Mouse (Mus musculus) liver, embryonic 11.5 days (tissue): Measurements from ENCODE around the gene Gm11563. TPM values are rescaled to one million over a fixed set of nuclear protein-coding genes. Genes with fewer than 3 reads are reported as not detected.
"Not testable (repeated sequence)": the region's sequence is repeated elsewhere in the genome, so short reads cannot be mapped to it uniquely, and the experiment has no call there.

ENCODE experiments used
- ATAC-seq: fragments of 200-750 bp; cut with Nextera tagmentation; replicated peaks from 2 replicates; pipeline ENCODE4 v1.8.0; 2017; ENCODE audit warnings: moderate number of reproducible peaks, mild to moderate bottlenecking, moderate TSS enrichment, moderate library complexity; ENCODE audit not compliant: low FRiP score
- DNase-seq: peaks from one replicate; pipeline ENCODE4 v3.0.0-alpha.2; 2017; ENCODE audit warnings: low spot score
- H3K27ac ChIP-seq: fragments of 300-500 bp; sonication (generic); 2 replicates; pipeline ENCODE4 v1.5.1; 2014; ENCODE audit warnings: mild to moderate bottlenecking, low read depth, low read length, control low read depth
- H3K27me3 ChIP-seq: fragments of 300-500 bp; sonication (generic); replicated peaks from 2 replicates; pipeline ENCODE4 v1.6.1; 2014; ENCODE audit warnings: low read length, mixed read lengths; ENCODE audit not compliant: control insufficient read depth, insufficient read depth
- H3K36me3 ChIP-seq: fragments of 300-500 bp; sonication (generic); 2 replicates; pipeline ENCODE4 v1.6.1; 2014; ENCODE audit warnings: mild to moderate bottlenecking, low read length, moderate library complexity, mixed read lengths; ENCODE audit not compliant: control insufficient read depth, insufficient read depth
- H3K4me1 ChIP-seq: fragments of 300-500 bp; sonication (generic); replicated peaks from 2 replicates; pipeline ENCODE4 v1.6.1; 2014; ENCODE audit warnings: low read length, mixed read lengths; ENCODE audit not compliant: control insufficient read depth, insufficient read depth
- H3K4me2 ChIP-seq: fragments of 300-500 bp; sonication (generic); 2 replicates; pipeline ENCODE4 v1.6.1; 2014; ENCODE audit warnings: mild to moderate bottlenecking, control low read depth, moderate library complexity
- H3K4me3 ChIP-seq: fragments of 300-500 bp; sonication (generic); 2 replicates; pipeline ENCODE4 v1.5.1; 2014; ENCODE audit warnings: low read depth, low read length, control low read depth
- H3K9ac ChIP-seq: fragments of 300-500 bp; sonication (generic); 2 replicates; pipeline ENCODE4 v1.6.1; 2014; ENCODE audit warnings: low read depth, low read length, control low read depth
- H3K9me3 ChIP-seq: fragments of 300-500 bp; sonication (generic); 2 replicates; pipeline ENCODE4 v1.6.1; 2016; ENCODE audit warnings: low read length, inconsistent platforms, mixed read lengths; ENCODE audit not compliant: control insufficient read depth
- WGBS: fragments of 180-500 bp; shearing (Covaris S2); extraction: QIAGEN DNeasy Blood & Tissue Kit; methylation state at CpG from one replicate; pipeline ENCODE4 v1.1.7; 2014; 5-methylcytosine and 5-hydroxymethylcytosine counted together
- polyA plus RNA-seq: library from polyadenylated mRNA; unstranded; fragments of >200 nt; fragmentation: Nextera tagmentation; extraction: Ambion mirVana; gene quantifications from 2 replicates; pipeline ENCODE4 v1.2.1, GENCODE M21; 2014

Gm11563 gene
- polyA plus RNA-seq: not detected in 2 replicates

DNA sequence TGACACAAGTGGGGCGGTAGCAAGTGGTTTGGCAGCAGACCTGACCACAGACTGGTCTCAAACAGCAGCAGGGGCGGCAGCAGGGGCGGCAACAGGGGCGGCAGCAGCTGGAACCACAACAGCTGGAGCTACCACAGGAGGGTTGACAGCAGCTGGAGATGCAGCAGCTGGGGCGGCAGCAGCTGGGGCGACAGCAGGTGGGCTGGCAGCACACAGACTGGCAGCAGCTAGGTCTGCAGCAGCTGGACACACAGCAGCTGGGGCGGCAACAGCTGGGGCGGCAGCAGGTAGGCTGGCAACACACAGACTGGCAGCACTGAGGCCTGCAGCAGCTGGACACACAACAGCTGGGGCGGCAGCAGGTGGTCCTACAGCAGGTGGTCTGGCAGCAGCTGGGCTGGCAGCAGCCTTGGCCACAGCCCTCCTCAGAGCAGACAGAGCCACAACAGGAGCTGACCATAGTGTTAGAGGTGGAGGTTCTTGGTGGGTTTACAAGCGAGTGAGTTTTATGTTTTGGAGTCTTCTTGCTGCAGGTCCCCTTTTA, at the start of gene Gm11563:
Gm11563 (minus strand) TSS at position 494 of the 544 bp plus-strand sequence.
- not testable (repeated sequence) for H3K27me3 ChIP-seq, DNase-seq, H3K4me1 ChIP-seq, H3K4me3 ChIP-seq, ATAC-seq, H3K36me3 ChIP-seq, H3K27ac ChIP-seq, H3K4me2 ChIP-seq, H3K9me3 ChIP-seq, H3K9ac ChIP-seq
- WGBS: 56% methylated on average over 10 of the region's 10 CpGs

GRCm38 (mm10) chr11:99690463-99690862, 31.7 kb upstream of the Gm11563 start, which contains the start of gene Gm14190:
Gm14190 (minus strand) TSS chr11:99690740.
- Histone ChIP-seq H3K4me1 (no peaks in the 10 kb centered on the region), H3K4me3 (no peak within 1 kb of the TSS), H3K9ac (no peak within 1 kb of the TSS), H3K9me3 (no peaks in the 10 kb centered on the region), H3K4me2 (no peak within 1 kb of the TSS), H3K36me3 (no peaks in the 10 kb centered on the region), H3K27me3 (no peaks in the 10 kb centered on the region), H3K27ac (no peak within 1 kb of the TSS)
- no peak for DNase-seq
- no peak for ATAC-seq
- whole genome bisulfite sequencing: 76% methylated on average over 1 of the region's 1 CpGs

- DNase-seq, H3K36me3 ChIP-seq, H3K9ac ChIP-seq, H3K4me2 ChIP-seq, H3K27me3 ChIP-seq, H3K9me3 ChIP-seq, H3K27ac ChIP-seq, H3K4me3 ChIP-seq, H3K4me1 ChIP-seq, ATAC-seq: not testable (repeated sequence)
- 55% methylated on average over 1 of the region's 1 CpGs for WGBS
These were observed 26.5 kb upstream of the Gm11563 start for GRCm38 (mm10) chr11:99685235-99685634.

DNA sequence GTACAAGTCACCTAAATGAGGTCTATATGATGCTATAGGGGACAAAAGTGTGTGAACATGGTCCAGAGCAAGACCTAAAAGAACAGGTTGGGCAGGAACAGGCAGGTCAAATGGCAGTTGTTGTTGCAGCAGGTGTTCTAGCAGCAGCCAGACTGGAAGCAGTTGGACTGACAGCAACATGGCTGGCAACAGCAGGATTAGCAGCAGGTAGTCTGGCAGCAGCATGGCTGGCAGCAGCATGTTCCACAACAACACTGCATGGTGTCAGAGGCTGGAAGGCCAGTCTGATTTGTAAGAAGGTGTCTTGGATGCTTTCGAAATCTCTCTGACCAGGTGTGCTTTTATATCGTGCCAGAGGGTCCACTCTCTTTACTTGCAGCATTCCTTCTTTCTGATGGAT, 24.7 kb upstream of the Gm11563 start:
- no peak overlapping the region for H3K27ac ChIP-seq
- H3K9ac ChIP-seq: no peak overlapping the region
- DNase-seq: no peak
- no peak for ATAC-seq
- H3K9me3 ChIP-seq: no peaks in the 10 kb centered on the region
- no peak overlapping the region for H3K4me3 ChIP-seq
- H3K36me3 ChIP-seq: no peaks in the 10 kb centered on the region
- H3K27me3 ChIP-seq: no peaks in the 10 kb centered on the region
- H3K4me2 ChIP-seq: no peak overlapping the region
- no peaks in the 10 kb centered on the region for H3K4me1 ChIP-seq
- WGBS: 71% methylated on average over 2 of the region's 2 CpGs

- H3K4me3 ChIP-seq: no peak within 1 kb of the TSS
- H3K36me3 ChIP-seq: no peaks in the 10 kb centered on the region
- DNase-seq: no peak
- no peak within 1 kb of the TSS for H3K9ac ChIP-seq
- H3K4me1 ChIP-seq: no peaks in the 10 kb centered on the region
- no peak for ATAC-seq
- no peak within 1 kb of the TSS for H3K4me2 ChIP-seq
- no peak within 1 kb of the TSS for H3K27ac ChIP-seq
- H3K9me3 ChIP-seq: no peaks in the 10 kb centered on the region
- H3K27me3 ChIP-seq: no peaks in the 10 kb centered on the region
These were observed 7.1 kb upstream of the Gm11563 start, which contains the start of gene Krtap4-6 for GRCm38 (mm10) chr11:99665860-99666259. Krtap4-6 (minus strand) TSS chr11:99665960.

DNA sequence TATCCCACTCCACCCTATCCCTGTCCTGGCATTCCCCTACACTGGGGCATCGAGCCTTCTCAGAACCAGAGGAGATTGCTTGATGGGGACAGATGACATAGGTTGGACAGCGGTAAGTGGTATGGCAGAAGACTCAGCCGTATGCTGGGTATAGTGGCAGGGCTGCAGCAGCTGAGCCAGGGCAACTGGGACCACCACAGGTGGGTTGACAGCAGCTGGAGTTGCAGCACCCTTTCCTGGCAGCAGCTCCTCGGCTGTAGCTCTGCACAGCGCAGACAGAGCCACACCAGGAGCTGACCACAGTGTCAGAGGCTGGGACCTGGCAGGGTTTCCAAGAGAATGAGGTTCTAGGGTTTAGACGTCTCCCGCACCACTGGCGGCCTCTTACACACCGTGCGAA, 4.0 kb upstream of the Gm11563 start:
- Histone ChIP-seq H3K9me3 (no peaks in the 10 kb centered on the region), H3K9ac (no peak overlapping the region), H3K36me3 (no peaks in the 10 kb centered on the region), H3K27me3 (no peaks in the 10 kb centered on the region), H3K4me1 (no peaks in the 10 kb centered on the region), H3K4me2 (no peak overlapping the region), H3K27ac (no peak overlapping the region), H3K4me3 (no peak overlapping the region)
- ATAC-seq (no peak), DNase-seq (no peak)
- 85% methylated on average over 10 of the region's 10 CpGs for WGBS

- 78% methylated on average over 4 of the region's 4 CpGs for WGBS
- Histone ChIP-seq H3K27me3 (no peaks in the 10 kb centered on the region), H3K4me1 (no peaks in the 10 kb centered on the region), H3K4me2 (no peak overlapping the region), H3K36me3 (no peaks in the 10 kb centered on the region), H3K4me3 (no peak overlapping the region), H3K9ac (no peak overlapping the region), H3K27ac (no peak overlapping the region), H3K9me3 (no peaks in the 10 kb centered on the region)
- ATAC-seq (no peak), DNase-seq (no peak)
These were observed 496 bp upstream of the Gm11563 start for GRCm38 (mm10) chr11:99659256-99659655.

GRCm38 (mm10) chr11:99657051-99657450, 1.7 kb downstream of the Gm11563 start:
- no peak overlapping the region for H3K4me2 ChIP-seq
- no peak overlapping the region for H3K4me3 ChIP-seq
- no peaks in the 10 kb centered on the region for H3K4me1 ChIP-seq
- H3K27me3 ChIP-seq: no peaks in the 10 kb centered on the region
- no peaks in the 10 kb centered on the region for H3K9me3 ChIP-seq
- DNase-seq (no peak), ATAC-seq (no peak)
- H3K36me3 ChIP-seq: no peaks in the 10 kb centered on the region
- H3K9ac ChIP-seq: no peak overlapping the region
- 54% methylated on average over 5 of the region's 5 CpGs for WGBS
- no peak overlapping the region for H3K27ac ChIP-seq

- no peak within 1 kb of the TSS for H3K4me3 ChIP-seq
- DNase-seq (no peak), ATAC-seq (no peak)
- H3K36me3 ChIP-seq: no peaks in the 10 kb centered on the region
- H3K4me1 ChIP-seq: no peaks in the 10 kb centered on the region
- H3K9ac ChIP-seq: no peak within 1 kb of the TSS
- H3K9me3 ChIP-seq: no peaks in the 10 kb centered on the region
- H3K4me2 ChIP-seq: no peak within 1 kb of the TSS
- no peaks in the 10 kb centered on the region for H3K27me3 ChIP-seq
- no peak within 1 kb of the TSS for H3K27ac ChIP-seq
- 62% methylated on average over 2 of the region's 2 CpGs for WGBS
These were observed 8.6 kb downstream of the Gm11563 start, which contains the start of gene Gm11555 for GRCm38 (mm10) chr11:99650136-99650535. Gm11555 (minus strand) TSS chr11:99650236.
